Mouse (Mus musculus) cortical plate, adult 2 months (tissue): Measurements from ENCODE around the gene Traf3ip2.

Experiments
- CTCF ChIP-seq: fragments of 200-500 bp; IDR thresholded peaks from 2 replicates; pipeline ENCODE4 v1.5.1; 2011; ENCODE audit warnings: mild to moderate bottlenecking, control low read depth, low read length; ENCODE audit not compliant: insufficient read depth; ENCODE audit errors: extremely low read depth
- POLR2A ChIP-seq: fragments of 200-500 bp; IDR thresholded peaks from 2 replicates; pipeline ENCODE4 v1.6.1; 2011; ENCODE audit warnings: mild to moderate bottlenecking, low read length, control low read depth; ENCODE audit not compliant: insufficient read depth; ENCODE audit errors: extremely low read depth

DNA sequence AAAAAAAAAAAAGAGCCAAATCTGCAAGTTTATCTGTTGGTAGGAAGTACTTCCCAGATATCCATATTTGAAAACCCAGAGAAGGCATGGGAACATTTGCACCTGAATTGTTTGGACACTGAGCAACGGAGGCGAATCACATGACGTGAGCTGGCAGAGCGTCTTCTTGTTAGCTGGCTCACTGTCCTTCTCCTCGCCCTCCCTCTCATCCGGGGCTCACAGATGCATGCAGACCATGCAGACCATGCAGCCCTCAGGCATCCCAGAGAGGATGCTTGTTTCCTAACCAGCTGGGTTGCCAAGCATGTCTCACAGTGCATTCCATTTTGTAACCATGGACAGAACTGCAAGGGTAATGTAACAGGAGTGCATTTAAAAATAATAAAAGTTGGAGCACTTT, 11.1 kb downstream of the Traf3ip2 start:
- no peak for TF ChIP-seq CTCF
- no peak for TF ChIP-seq POLR2A
